Mouse (Mus musculus): ENCODE measurements at regions not wholly inside any gene's neighbourhood (a gene's known extent, or its start where the extent isn't known, plus 50 kb on each side); places are given as distances from the start of the nearest gene placed in this dataset.

DNA sequence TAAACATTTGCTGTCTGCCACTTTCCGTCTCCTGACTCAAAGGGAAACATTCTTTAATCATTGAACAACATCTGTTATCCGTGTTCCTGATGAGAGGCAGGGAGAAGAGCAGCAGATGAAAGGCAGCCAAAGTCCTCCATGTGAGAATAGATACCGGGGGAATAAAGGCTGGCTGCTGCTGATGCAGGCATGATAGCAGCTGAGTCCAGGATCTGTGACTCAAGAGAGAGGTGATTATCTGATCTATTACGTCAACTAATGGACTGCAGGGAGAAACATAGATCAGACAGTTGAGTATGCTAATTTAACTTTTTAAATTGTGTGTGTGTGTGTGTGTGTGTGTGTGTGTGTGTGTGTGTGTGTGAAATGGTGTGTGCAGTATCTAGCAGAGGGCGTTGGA is 1140.0 kb downstream of the Dpp10 start:
- Histone ChIP-seq H3K9me3 (no peaks in the 10 kb centered on the region), H3K9ac (replicated peaks) (no peak overlapping the region), H3K27me3 (no peaks in the 10 kb centered on the region), H3K4me1 (replicated peaks) (no peaks in the 10 kb centered on the region), H3K4me2 (replicated peaks) (no peak overlapping the region), H3K4me3 (replicated peaks) (no peak overlapping the region), H3K36me3 (no peaks in the 10 kb centered on the region), H3K27ac (no peak overlapping the region)
- ATAC-seq, result peak; percentile 68
- WGBS, result 64% methylated on average over 5 of the region's 5 CpGs

GRCm38 (mm10) chr1:122889100-122889499 is 1156.3 kb downstream of the Dpp10 start:
- Histone ChIP-seq H3K4me2 (replicated peaks) (no peak overlapping the region), H3K9ac (replicated peaks) (no peak overlapping the region), H3K4me3 (replicated peaks) (no peak overlapping the region), H3K36me3 (no peaks in the 10 kb centered on the region), H3K27ac (no peak overlapping the region), H3K4me1 (replicated peaks) (no peaks in the 10 kb centered on the region), H3K9me3 (no peaks in the 10 kb centered on the region), H3K27me3 (no peaks in the 10 kb centered on the region)
- no peak for ATAC-seq
- WGBS, result 72% methylated on average over 2 of the region's 2 CpGs

- no peaks in the 10 kb centered on the region for H3K36me3 ChIP-seq
- no peaks in the 10 kb centered on the region for H3K4me1 ChIP-seq (replicated peaks)
- H3K4me3 ChIP-seq (replicated peaks), result no peak overlapping the region
- no peak overlapping the region for H3K9ac ChIP-seq (replicated peaks)
- no peaks in the 10 kb centered on the region for H3K9me3 ChIP-seq
- H3K4me2 ChIP-seq (replicated peaks), result no peak overlapping the region
- H3K27me3 ChIP-seq, result no peaks in the 10 kb centered on the region
- ATAC-seq, result peak; percentile 50; the same call in 1 of the 2 replicates
- no peak overlapping the region for H3K27ac ChIP-seq
Observed at GRCm38 (mm10) chr1:122858995-122859394, 1186.4 kb downstream of the Dpp10 start.

Measured in midbrain, embryonic 13.5 days (tissue).